Mouse (Mus musculus) heart, postnatal 0 days (tissue): Measurements from ENCODE around the gene C1ra.

Experiments
- CTCF ChIP-seq: IDR thresholded peaks from 2 replicates; pipeline ENCODE4 v1.5.1; 2016; ENCODE audit warnings: antibody characterized with exemption, control low read depth, low read depth
- EP300 ChIP-seq: IDR thresholded peaks from 2 replicates; pipeline ENCODE4 v1.6.1; 2016; ENCODE audit warnings: antibody characterized with exemption, low read depth

DNA sequence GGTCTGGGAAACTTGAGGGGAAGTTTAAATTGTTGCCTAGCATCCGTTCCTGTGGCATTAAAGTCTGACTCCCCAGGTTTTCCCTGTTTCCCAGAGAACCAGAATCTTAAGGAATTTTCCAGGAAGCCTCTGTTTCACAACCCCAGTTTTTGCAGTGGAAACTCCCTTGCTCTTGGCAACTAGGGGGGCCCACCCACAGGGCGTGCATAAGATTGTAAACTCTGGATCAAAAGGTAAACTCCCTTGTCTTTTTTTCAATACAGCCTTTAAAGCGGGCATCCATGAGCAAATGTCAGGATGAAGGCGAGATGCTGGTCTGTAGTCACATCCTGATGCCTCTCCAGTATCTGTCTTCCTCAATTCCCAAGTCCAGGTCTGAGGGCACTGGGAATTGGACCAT, 10.7 kb upstream of the C1ra start:
- TF ChIP-seq CTCF (no peak), EP300 (no peak)
